Mouse (Mus musculus): ENCODE measurements around the gene Aco2. TPM values are rescaled to one million over a fixed set of nuclear protein-coding genes. Genes with fewer than 3 reads are reported as not detected.

Aco2 gene
- polyA plus RNA-seq, 1 experiment from 2014 or later, result 171 TPM

DNA sequence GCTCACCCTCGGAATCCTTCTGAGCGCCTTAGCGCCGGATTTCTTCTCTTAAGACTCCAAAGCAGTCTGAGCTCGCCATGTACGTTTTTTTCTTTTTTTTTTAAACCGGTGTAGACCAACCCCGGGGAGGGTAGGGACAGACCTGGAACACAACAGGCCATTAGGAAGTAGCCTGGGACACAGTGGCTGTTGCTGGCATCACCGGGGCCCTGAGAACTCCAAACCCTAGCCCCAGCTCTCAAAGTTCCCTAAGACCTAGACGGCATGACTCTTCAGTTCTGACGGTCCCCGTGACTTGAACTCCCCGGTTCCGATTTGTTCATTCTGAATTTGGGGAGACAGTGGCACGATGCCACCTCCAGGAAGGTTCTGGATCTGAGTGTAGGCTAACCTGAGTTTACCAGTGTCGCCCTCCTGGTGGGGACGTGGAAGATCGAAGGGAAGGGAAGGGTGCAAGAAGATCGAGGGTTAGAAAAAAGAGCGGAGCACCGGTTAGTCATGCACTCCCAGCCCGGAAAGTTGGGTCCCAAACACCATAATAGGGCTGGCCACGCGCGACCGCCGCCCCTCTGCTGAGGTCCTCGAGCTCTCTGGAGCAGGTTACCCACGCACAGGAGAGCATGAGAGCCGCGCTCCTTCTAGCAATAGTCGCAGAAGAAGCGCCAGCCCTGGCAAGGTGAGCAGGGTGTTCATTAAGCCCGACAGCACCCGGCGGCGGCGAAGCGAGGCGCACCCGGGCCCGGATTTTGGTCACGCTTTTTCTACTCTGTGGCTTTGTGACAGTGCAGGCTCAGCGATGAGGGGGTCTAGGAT, 13.4 kb upstream of the Aco2 start, which contains the start of gene Tob2:
Gene Tob2 (minus strand): TSS at position 280 of the 813 bp plus-strand sequence.
- Histone ChIP-seq H3K27me3 (ENCODE audit: control insufficient read depth, insufficient read depth, low read length) (no peaks in the 10 kb centered on the region), H3K27ac (ENCODE audit: low read depth, low read length) (peak within 1 kb of the TSS; percentile 76), H3K4me2 (ENCODE audit: low read depth, low read length, severe bottlenecking) (peak within 1 kb of the TSS; percentile 93), H3K36me3 (ENCODE audit: control insufficient read depth, insufficient read depth, low read length) (no peaks in the 10 kb centered on the region), H3K9me3 (ENCODE audit: control insufficient read depth, low read length) (no peaks in the 10 kb centered on the region), H3K9ac (ENCODE audit: low read length) (peak within 1 kb of the TSS; percentile 71), H3K4me3 (ENCODE audit: low read depth, low read length) (peak within 1 kb of the TSS; percentile 73), H3K4me1 (replicated peaks; ENCODE audit: control insufficient read depth, insufficient read depth, low read length) (peaks cover 5% of the 10 kb centered on the region; the same call in 1 of the 2 replicates)
- WGBS, result under 1% methylated on average over 44 of the region's 44 CpGs
- ATAC-seq (replicated peaks; ENCODE audit: low FRiP score) (no peak), DNase-seq (ENCODE audit: low spot score) (peak; percentile 79)

- H3K4me3 ChIP-seq (ENCODE audit: low read depth, low read length), result peak overlapping the region; percentile 73
- no peaks in the 10 kb centered on the region for H3K9me3 ChIP-seq (ENCODE audit: control insufficient read depth, low read length)
- DNase-seq (ENCODE audit: low spot score) (peak; percentile 91), ATAC-seq (replicated peaks; ENCODE audit: low FRiP score) (peak; percentile 78)
- H3K4me1 ChIP-seq (replicated peaks; ENCODE audit: control insufficient read depth, insufficient read depth, low read length), result peaks cover 5% of the 10 kb centered on the region; the same call in 1 of the 2 replicates
- peak overlapping the region; percentile 93 for H3K4me2 ChIP-seq (ENCODE audit: low read depth, low read length, severe bottlenecking)
- no peaks in the 10 kb centered on the region for H3K36me3 ChIP-seq (ENCODE audit: control insufficient read depth, insufficient read depth, low read length)
- H3K27me3 ChIP-seq (ENCODE audit: control insufficient read depth, insufficient read depth, low read length), result no peaks in the 10 kb centered on the region
- peak overlapping the region; percentile 76 for H3K27ac ChIP-seq (ENCODE audit: low read depth, low read length)
- WGBS, result under 1% methylated on average over 39 of the region's 39 CpGs
- peak overlapping the region; percentile 71 for H3K9ac ChIP-seq (ENCODE audit: low read length)
These were observed 12.5 kb upstream of the Aco2 start for GRCm38 (mm10) chr15:81859330-81860255.

- H3K27ac ChIP-seq (ENCODE audit: low read depth, low read length), result no peak overlapping the region
- peaks cover 5% of the 10 kb centered on the region; the same call in 1 of the 2 replicates for H3K4me1 ChIP-seq (replicated peaks; ENCODE audit: control insufficient read depth, insufficient read depth, low read length)
- peaks cover 4% of the 10 kb centered on the region; the same call in 1 of the 2 replicates for H3K36me3 ChIP-seq (ENCODE audit: control insufficient read depth, insufficient read depth, low read length)
- no peak overlapping the region for H3K4me3 ChIP-seq (ENCODE audit: low read depth, low read length)
- H3K27me3 ChIP-seq (ENCODE audit: control insufficient read depth, insufficient read depth, low read length), result no peaks in the 10 kb centered on the region
- DNase-seq (ENCODE audit: low spot score) (no peak), ATAC-seq (replicated peaks; ENCODE audit: low FRiP score) (no peak)
- 48% methylated on average over 8 of the region's 8 CpGs for WGBS
- H3K9me3 ChIP-seq (ENCODE audit: control insufficient read depth, low read length), result no peaks in the 10 kb centered on the region
- H3K4me2 ChIP-seq (ENCODE audit: low read depth, low read length, severe bottlenecking), result no peak overlapping the region
- H3K9ac ChIP-seq (ENCODE audit: low read length), result no peak overlapping the region
These were observed 11.5 kb upstream of the Aco2 start for GRCm38 (mm10) chr15:81860471-81861135.

- DNase-seq (ENCODE audit: low spot score) (no peak), ATAC-seq (replicated peaks; ENCODE audit: low FRiP score) (no peak)
- H3K27ac ChIP-seq (ENCODE audit: low read depth, low read length), result no peak overlapping the region
- 95% methylated on average over 7 of the region's 7 CpGs for WGBS
- H3K4me3 ChIP-seq (ENCODE audit: low read depth, low read length), result no peak overlapping the region
- H3K36me3 ChIP-seq (ENCODE audit: control insufficient read depth, insufficient read depth, low read length), result peaks cover 11% of the 10 kb centered on the region
- H3K4me1 ChIP-seq (replicated peaks; ENCODE audit: control insufficient read depth, insufficient read depth, low read length), result no peaks in the 10 kb centered on the region
- H3K9ac ChIP-seq (ENCODE audit: low read length), result no peak overlapping the region
- no peaks in the 10 kb centered on the region for H3K27me3 ChIP-seq (ENCODE audit: control insufficient read depth, insufficient read depth, low read length)
- no peak overlapping the region for H3K4me2 ChIP-seq (ENCODE audit: low read depth, low read length, severe bottlenecking)
- no peaks in the 10 kb centered on the region for H3K9me3 ChIP-seq (ENCODE audit: control insufficient read depth, low read length)
These were observed 7.9 kb upstream of the Aco2 start for GRCm38 (mm10) chr15:81864238-81864637.

- 97% methylated on average over 5 of the region's 5 CpGs for WGBS
- no peak overlapping the region for H3K27ac ChIP-seq (ENCODE audit: low read depth, low read length)
- H3K4me3 ChIP-seq (ENCODE audit: low read depth, low read length), result no peak overlapping the region
- H3K9me3 ChIP-seq (ENCODE audit: control insufficient read depth, low read length), result no peaks in the 10 kb centered on the region
- H3K9ac ChIP-seq (ENCODE audit: low read length), result no peak overlapping the region
- peaks cover 18% of the 10 kb centered on the region for H3K36me3 ChIP-seq (ENCODE audit: control insufficient read depth, insufficient read depth, low read length)
- H3K27me3 ChIP-seq (ENCODE audit: control insufficient read depth, insufficient read depth, low read length), result no peaks in the 10 kb centered on the region
- no peak for ATAC-seq (replicated peaks; ENCODE audit: low FRiP score)
- H3K4me2 ChIP-seq (ENCODE audit: low read depth, low read length, severe bottlenecking), result no peak overlapping the region
- no peak for DNase-seq (ENCODE audit: low spot score)
- H3K4me1 ChIP-seq (replicated peaks; ENCODE audit: control insufficient read depth, insufficient read depth, low read length), result peaks cover 4% of the 10 kb centered on the region; the same call in 1 of the 2 replicates
These were observed 2.1 kb upstream of the Aco2 start for GRCm38 (mm10) chr15:81869985-81870384.

- Histone ChIP-seq H3K27me3 (ENCODE audit: control insufficient read depth, insufficient read depth, low read length) (no peaks in the 10 kb centered on the region), H3K9me3 (ENCODE audit: control insufficient read depth, low read length) (no peaks in the 10 kb centered on the region), H3K27ac (ENCODE audit: low read depth, low read length) (peak within 1 kb of the TSS; percentile 94), H3K4me2 (ENCODE audit: low read depth, low read length, severe bottlenecking) (peak within 1 kb of the TSS; percentile 94), H3K4me1 (replicated peaks; ENCODE audit: control insufficient read depth, insufficient read depth, low read length) (peaks cover 4% of the 10 kb centered on the region; the same call in 1 of the 2 replicates), H3K4me3 (ENCODE audit: low read depth, low read length) (peak within 1 kb of the TSS; percentile 93), H3K9ac (ENCODE audit: low read length) (peak within 1 kb of the TSS; percentile 80), H3K36me3 (ENCODE audit: control insufficient read depth, insufficient read depth, low read length) (peaks cover 16% of the 10 kb centered on the region)
- peak; percentile 84 for ATAC-seq (replicated peaks; ENCODE audit: low FRiP score)
- DNase-seq (ENCODE audit: low spot score), result peak; percentile 98
- WGBS, result 0% methylated on average over 30 of the region's 30 CpGs
These were observed 376 bp upstream of the Aco2 start, which contains the start of gene Phf5a for GRCm38 (mm10) chr15:81871604-81872261. Gene Phf5a (minus strand): TSS chr15:81871911.

GRCm38 (mm10) chr15:81879531-81880401, 7.7 kb downstream of the Aco2 start:
- ATAC-seq (replicated peaks; ENCODE audit: low FRiP score) (0 out of 2 replicates have a peak, but pooled peaks have one; percentile 24), DNase-seq (ENCODE audit: low spot score) (no peak)
- Histone ChIP-seq H3K9ac (ENCODE audit: low read length) (no peak overlapping the region), H3K9me3 (ENCODE audit: control insufficient read depth, low read length) (no peaks in the 10 kb centered on the region), H3K4me1 (replicated peaks; ENCODE audit: control insufficient read depth, insufficient read depth, low read length) (peaks cover 4% of the 10 kb centered on the region; the same call in 1 of the 2 replicates), H3K27ac (ENCODE audit: low read depth, low read length) (peak overlapping the region; percentile 81), H3K36me3 (ENCODE audit: control insufficient read depth, insufficient read depth, low read length) (no peaks in the 10 kb centered on the region), H3K4me2 (ENCODE audit: low read depth, low read length, severe bottlenecking) (0 out of 2 replicates have a peak overlapping the region, but pooled peaks have one; percentile 11), H3K4me3 (ENCODE audit: low read depth, low read length) (no peak overlapping the region), H3K27me3 (ENCODE audit: control insufficient read depth, insufficient read depth, low read length) (no peaks in the 10 kb centered on the region)
- 67% methylated on average over 5 of the region's 5 CpGs for WGBS
